Mouse (Mus musculus) v-Abl transformed pro-B cells (cell line): ENCODE measurements around the gene Il22.
"Not testable (repeated sequence)": the region's sequence is repeated elsewhere in the genome, so short reads cannot be mapped to it uniquely, and the experiment has no call there.

ENCODE experiments used
- in situ Hi-C, 2 experiments: fragments of 400-800 bp; cut with MboI; formaldehyde crosslinking; loops; one replicate each; pipeline ENCODE4 v1.15.1; 2025; ENCODE audit not compliant: unreplicated experiment in 2 of 2

Il22 gene

DNA sequence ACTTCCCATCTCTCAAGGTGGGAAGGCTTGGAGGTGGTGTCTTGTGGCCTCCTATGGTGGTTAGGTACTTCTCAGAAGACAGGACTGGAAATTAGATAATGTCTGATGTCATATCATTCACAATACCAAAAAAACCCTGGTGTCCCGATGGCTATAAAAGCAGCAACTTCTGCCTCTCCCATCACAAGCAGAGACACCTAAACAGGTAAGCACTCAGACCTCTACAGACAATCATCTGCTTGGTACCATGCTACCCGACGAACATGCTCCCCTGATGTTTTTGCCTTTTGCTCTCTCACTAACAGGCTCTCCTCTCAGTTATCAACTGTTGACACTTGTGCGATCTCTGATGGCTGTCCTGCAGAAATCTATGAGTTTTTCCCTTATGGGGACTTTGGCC lies at the start of gene Il22:
TSS of gene Il22 (plus strand) at position 301 of the 400 bp plus-strand sequence.
- in situ Hi-C loops: no loop called here

DNA sequence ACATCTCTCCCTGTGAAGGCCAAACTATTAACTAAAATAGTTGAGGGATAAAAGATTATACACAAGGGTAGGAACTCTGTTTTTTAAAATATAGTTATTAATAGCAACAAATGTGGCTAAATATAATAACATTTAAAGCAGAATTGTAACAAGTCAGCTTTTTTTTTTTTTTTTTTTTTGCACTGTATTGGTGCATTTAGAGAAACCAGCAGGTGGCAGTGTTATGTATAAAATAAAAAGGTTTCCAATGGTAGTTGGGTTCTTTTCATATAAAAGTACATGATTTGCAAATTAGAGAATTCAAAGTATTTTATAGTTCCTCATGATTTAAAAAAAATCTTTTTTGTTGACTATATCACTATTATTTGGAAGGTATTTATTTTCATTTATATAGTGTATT lies 48.8 kb upstream of the Il22 start:
- in situ Hi-C loops: loop anchor here (10.0 to 25.0 kb wide), 4 partner anchors 381 to 1956 kb away; partner anchors contain the start of genes Dyrk2 (in 1 of the 2) and Helb (in 1 of the 2)

DNA sequence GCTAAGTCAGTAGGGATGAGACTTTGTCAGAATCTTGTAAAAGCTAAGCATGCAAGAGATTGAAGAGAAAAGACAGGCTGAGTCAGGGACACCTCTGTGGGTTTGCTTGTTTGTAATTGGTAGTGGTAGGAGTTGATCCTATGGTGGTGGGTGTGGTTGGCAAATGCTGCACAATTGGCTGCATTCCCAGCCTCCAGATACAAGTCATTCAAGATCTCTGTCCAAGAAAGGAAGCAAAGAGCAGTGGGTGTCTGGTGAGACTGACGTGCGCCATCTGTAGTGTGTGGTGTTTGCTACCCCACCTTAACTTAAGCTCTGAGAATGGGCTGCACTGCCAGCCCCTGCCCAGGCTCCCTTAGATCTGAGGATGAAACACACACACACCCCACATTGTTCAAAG lies 43.6 kb upstream of the Il22 start:
- in situ Hi-C loops: loop anchor here (5.0 to 25.0 kb wide), 5 partner anchors 376 to 1951 kb away; partner anchors contain the start of genes Dyrk2 (in 1 of the 2) and Helb (in 1 of the 2)

DNA sequence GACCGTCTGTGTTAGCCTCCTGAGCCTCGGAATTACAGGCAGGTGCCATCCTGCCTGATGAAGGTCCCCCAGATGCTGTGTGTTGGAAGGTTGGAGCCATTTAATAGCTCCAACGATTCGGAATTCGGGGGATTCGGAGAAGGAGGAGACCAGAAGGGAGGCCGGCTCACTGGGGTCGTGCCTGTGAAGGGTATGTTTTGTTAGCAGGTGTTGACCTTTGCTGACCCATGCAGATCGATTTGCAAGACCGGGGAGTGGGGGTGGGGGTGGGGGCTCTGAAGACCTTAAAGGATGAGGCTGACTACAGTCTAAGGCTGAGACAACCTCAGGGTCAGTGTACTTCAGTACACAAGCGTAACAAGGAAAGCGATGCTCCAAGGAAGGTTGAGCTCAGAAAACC lies 35.5 kb upstream of the Il22 start:
- in situ Hi-C loops: loop anchor here (10.0 to 25.0 kb wide), 4 partner anchors 368 to 1943 kb away; partner anchors contain the start of genes Dyrk2 (in 1 of the 2) and Helb (in 1 of the 2)

DNA sequence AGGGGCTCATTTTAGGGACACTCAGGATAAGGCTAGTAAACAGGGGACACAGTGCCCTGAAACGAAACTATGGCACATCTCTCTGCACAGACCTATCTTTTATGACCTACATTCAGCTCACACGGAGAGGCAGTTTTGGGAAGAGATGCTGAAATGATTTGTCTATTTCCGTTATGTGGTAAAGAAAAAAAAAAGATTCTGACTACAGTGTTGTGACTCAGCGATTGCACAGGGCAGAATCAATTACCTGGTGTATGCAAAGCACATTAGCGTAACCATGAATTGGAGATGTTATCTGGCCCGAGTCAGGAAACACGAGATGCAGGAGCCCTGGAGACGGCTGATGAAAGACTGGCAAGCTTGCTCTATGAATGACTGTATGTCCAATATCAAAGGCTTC lies 32.3 kb upstream of the Il22 start:
- in situ Hi-C loops: loop anchor here (25.0 kb wide), 3 partner anchors 365 to 1940 kb away; partner anchors contain the start of genes Dyrk2 (in 1 of the 2) and Helb (in 1 of the 2)

DNA sequence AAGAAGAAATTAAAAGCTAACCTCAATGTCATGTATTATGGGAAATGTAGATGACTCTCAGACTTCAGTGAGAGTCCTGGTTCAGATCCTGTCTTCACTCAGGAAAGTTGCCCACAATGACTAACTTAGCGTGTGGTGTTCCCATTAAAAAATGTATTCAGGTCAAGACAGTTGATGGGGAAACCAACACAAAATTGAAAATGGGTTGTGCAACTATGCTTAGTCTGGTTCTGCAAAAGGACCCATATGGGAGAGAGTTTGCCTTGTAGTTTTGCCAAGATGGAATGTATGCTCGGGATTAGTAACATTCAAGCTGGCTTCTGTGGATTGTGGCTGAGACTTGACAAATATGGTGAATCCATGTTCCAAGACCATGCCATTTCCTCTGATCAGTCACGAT lies 31.9 kb upstream of the Il22 start:
- in situ Hi-C loops: loop anchor here (25.0 kb wide), 3 partner anchors 364 to 1939 kb away; partner anchors contain the start of genes Dyrk2 (in 1 of the 2) and Helb (in 1 of the 2)

DNA sequence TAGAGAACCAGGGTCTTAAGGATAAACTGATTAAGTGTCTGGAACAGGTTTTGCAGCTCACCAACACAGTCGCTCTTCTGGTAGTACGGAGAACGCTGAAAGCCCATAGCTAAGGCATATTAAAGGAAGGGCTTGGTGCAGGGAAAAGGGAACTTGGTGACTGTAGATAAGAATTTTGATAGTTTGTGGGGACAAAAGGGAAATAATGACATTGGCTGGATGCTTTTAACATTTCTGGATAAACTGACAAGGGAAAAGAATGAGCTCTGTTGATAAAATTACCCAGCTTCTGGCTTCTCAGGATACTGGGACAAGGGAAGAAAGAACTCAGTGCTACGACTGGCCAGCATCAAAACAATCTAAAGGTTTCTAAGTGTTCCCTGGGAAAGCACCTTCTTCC lies 29.2 kb upstream of the Il22 start:
- in situ Hi-C loops: not testable (repeated sequence)

DNA sequence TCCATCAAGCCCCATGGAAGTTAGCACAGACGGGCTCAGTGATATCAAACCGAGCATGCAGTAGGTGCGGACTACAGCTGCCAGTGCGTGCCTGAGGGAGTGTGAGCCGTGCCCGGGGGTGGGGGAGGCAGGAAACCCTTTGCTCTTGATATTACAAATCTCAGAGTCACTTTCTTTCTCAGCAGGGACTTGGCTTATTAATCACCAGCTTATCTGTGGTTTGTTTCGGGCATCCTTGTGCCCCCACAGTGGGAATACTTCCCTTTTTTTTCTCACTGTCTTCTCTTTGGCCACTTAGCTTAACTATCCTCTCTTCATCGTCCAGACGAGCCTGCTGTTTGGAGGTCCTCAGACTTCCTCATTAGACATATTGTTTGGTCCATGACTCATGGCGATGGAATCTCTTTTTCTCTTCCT lies 26.0 kb upstream of the Il22 start:
- in situ Hi-C loops: no loop called here

DNA sequence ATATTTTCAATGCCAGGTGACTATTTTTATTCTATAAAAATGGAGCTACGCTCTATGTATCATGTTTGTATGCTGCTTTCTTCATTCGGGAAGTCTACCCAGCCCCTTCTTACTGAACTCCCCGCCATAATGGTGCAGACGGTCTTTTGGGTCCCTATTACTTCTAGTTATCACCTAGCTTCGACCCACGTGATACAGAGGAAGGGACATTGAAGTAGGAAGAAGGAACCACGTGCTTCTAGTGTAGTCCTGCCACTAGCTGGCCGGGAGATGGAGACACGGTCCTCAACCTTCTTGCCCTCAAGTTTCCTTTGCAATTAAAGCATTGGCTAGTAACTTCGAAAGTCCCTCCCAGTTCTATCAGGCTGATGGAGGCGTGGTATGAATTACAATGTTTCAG lies 25.5 kb upstream of the Il22 start:
- in situ Hi-C loops: no loop called here

DNA sequence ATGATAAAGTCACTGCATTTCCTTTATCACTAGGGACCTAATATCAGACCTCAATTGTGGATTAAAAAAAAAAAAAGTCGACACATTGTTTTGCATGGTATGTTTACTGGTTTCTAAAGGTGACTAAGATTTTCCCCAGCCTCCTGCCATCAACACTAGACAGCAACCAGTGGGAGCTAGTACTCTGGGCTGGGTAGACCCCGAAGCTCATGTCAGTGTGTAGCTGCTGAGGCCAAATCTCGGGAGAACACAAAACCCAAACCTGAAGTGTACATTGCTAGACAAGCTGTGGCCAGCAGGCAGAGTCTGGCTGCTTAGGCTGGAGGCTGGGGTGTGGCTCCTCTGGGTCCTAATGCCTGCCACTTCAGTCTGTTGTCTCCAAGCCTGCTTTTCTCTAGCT lies 9.6 kb upstream of the Il22 start:
- in situ Hi-C loops: not testable (repeated sequence)

DNA sequence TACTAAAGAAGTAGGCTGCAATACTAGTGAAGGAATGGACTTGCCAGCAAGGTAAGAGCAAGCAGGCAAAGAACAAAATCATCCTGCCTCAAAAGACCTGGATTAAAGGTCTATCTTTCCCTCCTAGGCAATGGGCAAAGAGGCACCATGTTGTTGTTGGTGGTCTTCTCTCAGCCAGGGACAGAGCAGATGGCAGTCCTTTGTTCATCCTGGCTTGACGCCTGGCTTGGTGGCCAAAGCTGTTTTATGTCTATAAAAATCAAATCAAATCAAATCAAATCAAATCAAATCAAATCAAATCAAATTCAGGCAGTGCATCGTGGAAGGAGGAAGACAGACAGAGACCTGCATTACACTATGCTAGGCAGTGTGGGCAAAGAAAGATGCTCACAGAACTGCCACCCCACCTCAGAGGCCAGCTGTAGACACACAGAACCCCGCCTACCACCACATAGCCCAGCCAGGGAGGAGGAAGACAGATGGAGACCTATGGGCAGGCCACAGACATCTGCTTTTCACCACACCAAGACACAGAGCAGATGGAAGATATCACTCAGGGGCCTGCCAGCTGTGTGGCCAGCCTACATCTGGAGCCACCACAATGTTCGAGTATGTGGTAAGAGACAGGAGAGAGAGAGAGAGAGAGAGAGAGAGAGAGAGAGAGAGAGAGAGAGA lies 11.1 kb downstream of the Il22 start:
- in situ Hi-C loops: not testable (repeated sequence)

DNA sequence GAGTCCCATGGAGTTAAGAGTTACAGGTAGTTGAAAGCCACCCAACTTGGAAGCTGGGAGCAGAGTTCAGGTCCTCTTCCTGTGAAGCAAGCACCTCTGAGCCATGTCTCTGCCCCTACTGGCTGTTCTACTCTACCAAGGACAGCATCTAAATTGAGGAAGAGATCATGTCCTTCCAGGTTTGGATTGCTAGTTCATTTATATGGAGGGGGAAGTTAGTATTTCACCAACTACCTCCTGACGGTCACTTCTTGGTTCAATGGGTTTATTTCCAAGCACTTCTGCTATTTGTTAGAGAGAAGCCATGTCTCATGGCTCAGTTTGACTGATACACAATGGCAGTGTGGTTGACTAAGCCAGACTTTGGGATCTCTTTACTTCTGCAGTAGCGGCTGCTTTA lies 22.9 kb downstream of the Il22 start:
- in situ Hi-C loops: not testable (repeated sequence)

DNA sequence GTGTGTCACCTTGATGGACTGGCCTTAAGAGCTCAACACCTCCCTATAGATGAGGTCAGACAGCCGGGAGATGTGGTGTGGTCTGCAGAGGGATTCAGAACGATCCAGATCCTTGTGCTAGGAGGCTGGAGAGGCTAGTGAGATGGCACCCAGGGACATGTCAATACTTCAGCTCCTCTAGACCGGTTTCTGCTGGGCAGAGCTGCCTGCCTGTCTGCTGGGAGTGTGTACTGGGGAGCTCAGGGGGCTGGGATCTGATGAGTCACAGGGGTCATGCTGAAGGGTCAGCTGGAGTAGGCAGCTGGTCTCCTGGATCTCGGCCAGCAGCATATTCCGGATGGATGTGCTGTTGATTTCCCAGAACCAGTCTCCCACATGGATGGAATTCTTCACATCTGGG lies 27.9 kb downstream of the Il22 start:
- in situ Hi-C loops: not testable (repeated sequence)

DNA sequence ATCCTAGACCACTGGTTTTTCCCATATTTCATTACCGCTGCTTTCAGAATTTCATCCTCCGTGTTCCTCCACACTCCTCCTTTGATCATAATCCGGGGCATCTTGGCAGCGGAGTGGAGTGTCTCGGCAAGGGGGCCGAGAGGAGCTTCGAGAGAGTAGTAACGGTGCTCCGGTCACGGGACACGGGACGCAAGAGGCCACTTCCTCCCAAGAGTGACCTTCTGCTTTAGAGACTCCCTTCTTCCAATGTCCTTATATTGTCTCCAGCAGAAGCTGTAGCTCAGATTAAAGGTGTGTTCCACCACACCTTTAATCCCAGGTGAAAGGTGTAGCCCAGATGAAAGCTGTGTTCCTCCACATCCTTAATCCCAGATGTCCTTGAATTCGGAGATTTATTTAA lies 35.9 kb downstream of the Il22 start, which contains the start of gene Gm32717:
TSS of gene Gm32717 (minus strand) at position 101 of the 400 bp plus-strand sequence.
- in situ Hi-C loops: not testable (repeated sequence)

DNA sequence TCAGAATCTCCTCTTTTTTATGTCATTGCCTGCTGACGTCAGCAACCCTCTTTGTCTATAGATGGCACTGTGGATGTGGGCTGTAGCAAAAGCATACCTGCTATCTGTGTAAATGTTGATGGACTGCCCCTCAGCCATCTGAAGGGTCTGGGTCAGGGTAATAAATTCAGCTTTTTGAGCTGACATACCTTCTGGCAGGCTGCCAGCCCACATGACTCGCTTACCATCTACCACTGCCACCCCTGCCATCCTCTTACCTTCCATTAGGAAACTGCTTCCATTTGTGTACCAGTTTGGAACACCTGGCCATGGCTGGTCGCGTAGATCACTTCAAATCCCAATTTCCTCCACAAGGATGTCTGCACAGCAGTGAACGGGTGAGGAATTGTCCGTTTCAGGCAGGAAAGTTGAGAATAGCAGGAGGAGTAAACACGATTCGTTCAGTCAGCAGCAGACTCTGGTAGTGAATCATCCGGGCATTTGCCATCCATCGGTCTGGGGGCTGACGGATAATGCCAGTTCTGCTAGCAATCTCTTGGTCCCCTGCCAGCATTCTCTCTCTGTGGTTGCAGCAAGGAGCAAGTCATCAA lies 44.4 kb downstream of the Il22 start:
- in situ Hi-C loops: not testable (repeated sequence)

DNA sequence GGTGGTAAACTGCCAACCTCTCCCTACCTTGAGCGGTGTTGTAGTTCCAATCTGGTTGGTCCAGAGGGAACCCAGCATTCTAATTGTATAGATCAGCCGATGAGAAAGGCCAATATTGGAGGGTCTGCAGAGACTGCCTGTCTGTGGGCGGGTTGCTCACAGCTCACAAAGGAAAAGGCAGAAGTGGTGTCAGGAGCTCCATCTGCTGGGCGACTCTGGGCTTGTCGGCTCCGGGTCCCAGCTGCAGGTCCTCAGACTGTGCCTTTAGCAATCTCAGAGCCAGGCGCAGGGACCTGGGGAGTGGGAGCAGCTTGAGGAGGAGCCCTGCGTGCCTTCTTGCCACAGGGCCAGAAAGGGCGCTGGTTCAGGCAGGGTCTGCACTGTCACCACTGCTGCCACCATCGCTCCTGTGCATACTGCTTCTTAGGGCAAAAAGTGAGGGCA lies 46.1 kb downstream of the Il22 start:
- in situ Hi-C loops: no loop called here

DNA sequence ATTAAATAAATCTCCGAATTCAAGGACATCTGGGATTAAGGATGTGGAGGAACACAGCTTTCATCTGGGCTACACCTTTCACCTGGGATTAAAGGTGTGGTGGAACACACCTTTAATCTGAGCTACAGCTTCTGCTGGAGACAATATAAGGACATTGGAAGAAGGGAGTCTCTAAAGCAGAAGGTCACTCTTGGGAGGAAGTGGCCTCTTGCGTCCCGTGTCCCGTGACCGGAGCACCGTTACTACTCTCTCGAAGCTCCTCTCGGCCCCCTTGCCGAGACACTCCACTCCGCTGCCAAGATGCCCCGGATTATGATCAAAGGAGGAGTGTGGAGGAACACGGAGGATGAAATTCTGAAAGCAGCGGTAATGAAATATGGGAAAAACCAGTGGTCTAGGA lies 53.6 kb downstream of the Il22 start, which contains the start of gene Gm32802:
TSS of gene Gm32802 (plus strand) at position 301 of the 400 bp plus-strand sequence.
- in situ Hi-C loops: not testable (repeated sequence)
